Mouse (Mus musculus): ENCODE results near the gene Hoxc13. TPM values are rescaled to one million over a fixed set of nuclear protein-coding genes. Genes with fewer than 3 reads are reported as not detected.

The Hoxc13 gene
- polyA plus RNA-seq, 1 experiment from 2014 or later = not detected

DNA sequence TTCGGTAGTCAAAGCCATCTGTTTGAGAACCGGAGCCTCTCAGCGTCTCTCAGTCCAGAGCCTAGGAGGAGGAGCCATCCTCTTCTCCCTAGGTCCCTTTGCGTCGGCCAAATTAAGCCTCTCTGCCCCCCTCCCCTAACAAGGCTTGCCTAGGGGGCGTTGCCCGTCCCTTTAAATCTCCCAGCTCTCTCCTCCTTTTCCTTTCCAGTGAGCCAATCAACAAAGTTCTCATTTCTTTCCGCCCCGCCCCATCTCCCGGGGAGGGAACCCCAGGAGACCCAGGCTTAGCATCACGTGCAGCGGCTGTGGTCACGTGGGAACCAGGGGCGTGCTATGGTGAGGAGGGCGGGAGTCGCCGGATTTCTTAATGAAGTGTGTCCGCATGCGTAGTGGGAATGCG lies 284 bp upstream of the Hoxc13 start:
- Histone ChIP-seq H3K27ac (no peak overlapping the region), H3K4me2 (replicated peaks) (peak overlapping the region; percentile 43), H3K9me3 (no peaks in the 10 kb centered on the region), H3K4me1 (replicated peaks) (peaks cover 9% of the 10 kb centered on the region), H3K4me3 (replicated peaks) (peak overlapping the region; percentile 14), H3K27me3 (peaks cover 99% of the 10 kb centered on the region), H3K9ac (replicated peaks) (no peak overlapping the region), H3K36me3 (no peaks in the 10 kb centered on the region)
- peak; percentile 85; the same call in 1 of the 2 replicates for ATAC-seq
- WGBS = under 1% methylated on average over 20 of the region's 20 CpGs

DNA sequence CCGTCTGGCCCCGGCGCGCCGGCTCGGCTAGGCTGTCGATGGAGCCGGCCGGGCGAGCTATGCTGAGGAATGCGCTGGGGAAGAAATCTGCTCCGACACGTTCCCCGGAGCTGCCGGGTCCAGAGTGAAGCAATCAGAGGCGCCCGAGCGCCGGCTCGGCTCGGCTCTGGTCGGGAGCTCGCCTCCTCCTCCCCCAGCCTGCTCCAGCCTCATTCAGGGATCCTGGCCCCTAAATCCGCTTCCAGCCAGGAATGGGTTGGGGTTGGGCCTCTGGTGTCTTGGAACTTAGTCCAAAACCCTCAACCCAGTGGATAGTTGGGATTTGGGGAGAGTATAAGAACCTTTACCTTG lies 1.1 kb downstream of the Hoxc13 start:
- no peaks in the 10 kb centered on the region for H3K9me3 ChIP-seq

DNA sequence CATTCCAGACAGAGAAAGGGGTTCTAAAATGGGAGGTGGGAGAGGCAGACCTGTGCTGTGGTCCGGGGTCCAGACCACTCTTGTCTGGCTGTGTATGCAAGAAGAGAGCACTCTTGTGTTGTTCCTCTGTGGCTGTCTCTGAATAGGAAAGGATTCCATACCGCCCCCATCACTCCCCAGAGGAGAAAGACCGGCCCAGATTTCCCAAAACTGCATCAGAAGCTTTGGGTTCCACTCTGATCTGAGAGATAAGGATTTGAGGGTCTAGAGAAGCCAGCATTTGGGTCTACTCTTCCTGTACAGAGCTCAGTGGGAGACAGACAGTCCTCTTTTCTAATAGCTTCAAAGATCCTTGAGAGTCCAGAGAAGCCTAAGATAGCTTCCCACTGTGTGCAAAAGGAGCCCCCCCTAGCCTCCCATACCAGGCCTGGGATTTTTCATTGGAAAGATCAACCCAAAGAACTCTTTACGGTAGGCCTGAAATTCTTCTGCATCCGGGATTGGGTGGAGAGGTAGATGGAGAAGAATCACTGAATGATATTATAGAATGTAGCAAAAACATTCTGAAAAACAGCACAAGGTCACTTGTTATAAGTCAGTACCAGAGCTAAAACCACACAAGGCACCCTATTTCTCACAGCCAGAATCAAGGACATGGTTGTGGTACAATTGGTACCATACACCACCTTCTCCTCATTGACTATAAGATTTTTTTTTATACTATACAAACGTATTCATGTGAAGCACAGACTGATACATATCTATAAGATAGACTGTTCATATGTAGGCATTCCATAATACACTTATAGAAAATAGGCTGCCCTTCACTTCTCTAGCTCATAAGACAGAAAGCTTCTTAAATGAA lies 2.0 kb downstream of the Hoxc13 start:
- 12% methylated on average over 6 of the region's 6 CpGs for WGBS
- no peak overlapping the region for H3K4me3 ChIP-seq (replicated peaks)
- H3K4me2 ChIP-seq (replicated peaks) = no peak overlapping the region
- no peaks in the 10 kb centered on the region for H3K36me3 ChIP-seq
- H3K27ac ChIP-seq = no peak overlapping the region
- H3K27me3 ChIP-seq = peaks cover 99% of the 10 kb centered on the region
- peaks cover 9% of the 10 kb centered on the region for H3K4me1 ChIP-seq (replicated peaks)
- H3K9ac ChIP-seq (replicated peaks) = no peak overlapping the region
- no peaks in the 10 kb centered on the region for H3K9me3 ChIP-seq
- no peak for ATAC-seq

More for the DNA sequence above, 1.1 kb downstream of the Hoxc13 start:
- peaks cover 9% of the 10 kb centered on the region for H3K4me1 ChIP-seq (replicated peaks)
- no peak for ATAC-seq
- no peak overlapping the region for H3K4me3 ChIP-seq (replicated peaks)
- no peak overlapping the region for H3K27ac ChIP-seq
- H3K27me3 ChIP-seq = peaks cover 99% of the 10 kb centered on the region
- no peak overlapping the region for H3K9ac ChIP-seq (replicated peaks)
- H3K4me2 ChIP-seq (replicated peaks) = no peak overlapping the region
- H3K36me3 ChIP-seq = no peaks in the 10 kb centered on the region
- under 1% methylated on average over 23 of the region's 24 CpGs for WGBS

DNA sequence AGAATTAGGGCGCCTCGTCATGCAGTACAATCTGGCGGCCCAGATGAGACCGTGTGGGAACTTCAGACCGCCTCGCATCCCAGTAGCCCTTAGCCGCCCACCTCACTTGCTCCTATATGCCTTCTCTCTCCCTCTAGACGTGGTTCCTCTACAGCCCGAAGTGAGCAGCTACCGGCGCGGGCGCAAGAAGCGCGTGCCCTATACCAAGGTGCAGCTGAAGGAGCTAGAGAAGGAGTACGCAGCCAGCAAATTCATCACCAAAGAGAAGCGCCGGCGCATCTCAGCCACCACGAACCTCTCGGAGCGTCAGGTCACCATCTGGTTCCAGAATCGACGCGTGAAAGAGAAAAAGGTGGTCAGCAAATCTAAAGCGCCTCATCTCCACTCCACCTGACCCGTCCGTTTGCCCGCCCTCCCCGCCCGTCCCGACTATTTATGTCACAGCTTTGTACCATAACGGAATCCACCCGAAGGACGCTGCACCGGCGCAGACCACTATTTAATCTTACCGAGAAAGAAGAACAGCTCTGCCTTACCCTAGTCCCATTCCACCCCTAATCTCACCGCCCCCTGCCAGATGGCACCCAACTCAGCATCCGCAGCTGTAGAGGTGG lies 6.2 kb downstream of the Hoxc13 start:
- Histone ChIP-seq H3K4me1 (replicated peaks) (no peaks in the 10 kb centered on the region), H3K27ac (no peak overlapping the region), H3K4me2 (replicated peaks) (no peak overlapping the region), H3K27me3 (peaks cover 99% of the 10 kb centered on the region), H3K36me3 (no peaks in the 10 kb centered on the region), H3K9me3 (no peaks in the 10 kb centered on the region), H3K4me3 (replicated peaks) (no peak overlapping the region), H3K9ac (replicated peaks) (no peak overlapping the region)
- no peak for ATAC-seq
- under 1% methylated on average over 40 of the region's 40 CpGs for WGBS

DNA sequence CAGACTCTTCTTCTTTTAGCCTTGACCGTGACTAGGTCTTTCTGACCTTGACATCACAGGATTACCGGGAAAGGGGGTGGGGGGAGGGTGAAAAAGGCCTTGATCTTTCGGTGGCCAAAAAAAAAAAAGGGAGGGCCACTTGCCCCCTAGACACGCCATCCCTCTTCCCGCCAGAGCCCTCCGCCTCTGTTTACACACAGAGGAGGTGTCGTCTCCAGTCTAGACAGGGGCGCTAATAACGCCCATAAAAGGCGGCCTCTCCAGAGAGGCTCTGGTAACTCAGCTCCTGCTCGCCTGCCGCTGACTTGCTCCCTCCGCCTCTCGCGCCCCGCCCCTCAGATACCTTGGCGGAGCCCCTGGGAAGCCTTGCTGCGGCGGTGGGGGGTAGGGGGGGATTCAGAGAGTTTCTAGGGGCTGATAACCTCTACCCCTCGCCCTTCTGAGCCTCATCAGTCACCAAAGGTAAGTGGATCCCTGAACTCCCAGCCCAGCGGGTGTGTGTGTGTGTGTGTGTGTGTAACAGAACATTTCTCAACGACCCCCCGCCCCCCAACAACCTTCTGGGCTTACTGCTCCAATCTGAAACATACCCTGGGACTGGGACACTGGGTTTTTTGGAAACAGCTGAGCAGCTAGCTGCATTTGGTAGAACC lies 10.9 kb downstream of the Hoxc13 start:
- under 1% methylated on average over 23 of the region's 23 CpGs for WGBS
- Histone ChIP-seq H3K36me3 (no peaks in the 10 kb centered on the region), H3K9ac (replicated peaks) (no peak overlapping the region), H3K27ac (no peak overlapping the region), H3K4me3 (replicated peaks) (no peak overlapping the region), H3K4me1 (replicated peaks) (no peaks in the 10 kb centered on the region), H3K4me2 (replicated peaks) (no peak overlapping the region), H3K27me3 (peaks cover 100% of the 10 kb centered on the region), H3K9me3 (no peaks in the 10 kb centered on the region)
- ATAC-seq = no peak

DNA sequence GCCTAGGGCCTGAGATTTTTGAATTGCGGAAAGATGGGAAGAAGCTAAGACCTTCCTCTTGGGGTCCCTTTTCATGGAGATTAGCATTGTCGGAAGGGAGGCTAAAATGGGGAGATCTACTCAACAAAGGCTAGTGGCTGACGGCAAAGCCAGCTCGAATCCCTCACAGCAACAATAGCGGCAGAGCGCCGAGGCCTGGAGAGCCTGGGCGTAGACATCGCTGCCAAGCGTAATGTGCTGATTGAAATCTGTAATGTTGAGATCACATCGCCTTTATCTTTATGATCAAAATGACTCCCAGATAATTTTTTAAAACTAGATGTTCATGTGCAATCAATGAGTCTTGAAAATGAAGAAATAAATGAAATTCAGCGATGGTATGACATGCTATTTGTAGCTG lies 13.5 kb downstream of the Hoxc13 start:
- no peak overlapping the region for H3K4me3 ChIP-seq (replicated peaks)
- no peak for ATAC-seq
- peaks cover 2% of the 10 kb centered on the region; the same call in 1 of the 2 replicates for H3K4me1 ChIP-seq (replicated peaks)
- no peak overlapping the region for H3K4me2 ChIP-seq (replicated peaks)
- H3K9ac ChIP-seq (replicated peaks) = no peak overlapping the region
- H3K9me3 ChIP-seq = no peaks in the 10 kb centered on the region
- no peaks in the 10 kb centered on the region for H3K36me3 ChIP-seq
- H3K27ac ChIP-seq = no peak overlapping the region
- WGBS = 0% methylated on average over 12 of the region's 12 CpGs
- peaks cover 100% of the 10 kb centered on the region for H3K27me3 ChIP-seq

DNA sequence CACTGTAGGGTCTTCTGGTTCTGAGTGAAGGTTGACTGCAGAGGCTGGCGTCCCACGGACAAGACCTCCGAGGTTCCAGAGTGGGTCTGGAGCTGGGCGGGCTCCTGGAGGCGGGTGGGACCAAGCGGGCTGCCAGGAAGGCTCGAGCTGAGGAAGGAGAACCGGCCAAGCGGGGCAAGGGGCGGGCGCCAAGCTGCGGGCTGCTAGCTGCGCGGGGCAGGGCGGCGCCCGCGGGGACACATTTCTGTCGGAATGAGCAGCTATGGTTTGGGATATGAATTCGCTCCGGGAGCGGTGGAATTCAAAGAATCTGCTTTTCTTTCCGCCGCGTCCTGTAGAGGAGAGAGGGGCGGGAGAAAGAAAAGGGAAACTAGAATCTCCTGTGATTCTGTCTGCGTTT lies 14.0 kb downstream of the Hoxc13 start:
- no peaks in the 10 kb centered on the region for H3K36me3 ChIP-seq
- ATAC-seq = no peak
- WGBS = under 1% methylated on average over 27 of the region's 27 CpGs
- H3K4me3 ChIP-seq (replicated peaks) = no peak overlapping the region
- peaks cover 100% of the 10 kb centered on the region for H3K27me3 ChIP-seq
- H3K27ac ChIP-seq = no peak overlapping the region
- no peaks in the 10 kb centered on the region for H3K9me3 ChIP-seq
- H3K9ac ChIP-seq (replicated peaks) = no peak overlapping the region
- peaks cover 6% of the 10 kb centered on the region; the same call in 1 of the 2 replicates for H3K4me1 ChIP-seq (replicated peaks)
- no peak overlapping the region for H3K4me2 ChIP-seq (replicated peaks)

DNA sequence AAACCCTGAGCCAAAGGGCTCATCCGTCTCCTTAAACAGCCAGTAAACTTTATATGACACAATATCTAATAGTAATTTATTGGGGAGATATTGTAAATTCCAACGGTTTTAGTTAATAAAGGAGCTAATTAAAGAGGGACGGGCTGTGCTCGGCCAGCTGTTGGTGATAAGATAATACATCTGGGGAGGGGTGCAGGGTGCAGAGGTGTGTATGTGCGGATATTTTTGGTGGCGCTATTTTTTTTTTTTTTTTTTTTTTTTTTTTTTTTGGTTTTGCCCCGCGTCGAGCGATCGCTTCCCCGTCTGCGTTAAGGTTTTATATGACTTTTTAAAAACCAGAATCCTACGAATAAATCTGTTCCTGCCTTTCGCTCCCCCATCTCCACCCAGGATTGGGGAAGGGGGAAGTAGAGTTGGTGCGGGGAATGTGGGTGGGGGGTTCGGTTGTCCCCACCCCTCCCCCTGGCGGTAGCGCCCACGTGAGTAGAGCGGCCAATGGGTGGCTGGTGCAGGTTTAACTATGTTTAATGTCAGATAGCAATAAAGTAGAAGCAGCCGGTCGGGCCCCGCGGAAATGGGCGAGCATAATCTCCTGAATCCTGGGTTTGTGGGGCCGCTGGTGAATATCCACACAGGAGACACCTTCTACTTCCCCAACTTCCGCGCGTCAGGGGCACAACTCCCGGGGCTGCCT lies 15.5 kb downstream of the Hoxc13 start, which contains the start of gene Hoxc12:
Gene Hoxc12 (plus strand): TSS at position 479 of the 694 bp plus-strand sequence.
- ATAC-seq = no peak
- Histone ChIP-seq H3K27me3 (peaks cover 100% of the 10 kb centered on the region), H3K27ac (no peak within 1 kb of the TSS), H3K9ac (replicated peaks) (no peak within 1 kb of the TSS), H3K4me2 (replicated peaks) (no peak within 1 kb of the TSS), H3K4me3 (replicated peaks) (no peak within 1 kb of the TSS), H3K9me3 (no peaks in the 10 kb centered on the region), H3K4me1 (replicated peaks) (peaks cover 6% of the 10 kb centered on the region; the same call in 1 of the 2 replicates), H3K36me3 (no peaks in the 10 kb centered on the region)
- WGBS = 1% methylated on average over 30 of the region's 31 CpGs

DNA sequence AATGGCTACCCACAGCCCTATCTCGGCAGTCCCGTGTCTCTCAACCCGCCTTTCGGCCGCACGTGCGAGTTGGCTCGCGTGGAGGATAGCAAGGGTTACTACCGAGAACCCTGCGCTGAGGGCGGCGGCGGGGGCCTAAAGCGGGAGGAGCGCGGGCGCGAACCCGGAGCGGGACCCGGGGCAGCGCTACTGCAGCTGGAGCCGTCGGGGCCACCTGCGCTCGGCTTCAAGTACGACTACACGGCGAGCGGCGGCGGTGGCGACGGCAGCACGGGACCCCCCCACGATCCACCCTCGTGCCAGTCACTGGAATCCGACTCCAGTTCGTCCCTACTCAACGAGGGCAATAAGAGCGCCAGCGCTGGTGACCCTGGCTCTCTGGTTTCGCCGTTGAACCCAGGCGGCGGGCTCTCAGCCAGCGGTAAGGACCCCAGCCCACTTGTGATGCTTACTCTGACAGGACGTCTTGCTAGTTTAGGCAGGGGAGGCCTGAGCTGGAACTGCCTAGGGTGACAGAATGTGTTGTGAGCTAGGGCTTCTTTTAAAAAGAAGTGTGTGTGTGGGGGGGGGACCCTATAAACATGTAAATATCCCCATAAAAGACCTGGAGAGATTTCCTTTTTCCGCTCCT lies 16.2 kb downstream of the Hoxc13 start:
- H3K27ac ChIP-seq = no peak overlapping the region
- H3K36me3 ChIP-seq = no peaks in the 10 kb centered on the region
- peaks cover 100% of the 10 kb centered on the region for H3K27me3 ChIP-seq
- no peak for ATAC-seq
- WGBS = under 1% methylated on average over 45 of the region's 50 CpGs
- no peaks in the 10 kb centered on the region for H3K9me3 ChIP-seq
- H3K4me3 ChIP-seq (replicated peaks) = no peak overlapping the region
- no peak overlapping the region for H3K4me2 ChIP-seq (replicated peaks)
- H3K4me1 ChIP-seq (replicated peaks) = peaks cover 6% of the 10 kb centered on the region; the same call in 1 of the 2 replicates
- no peak overlapping the region for H3K9ac ChIP-seq (replicated peaks)

DNA sequence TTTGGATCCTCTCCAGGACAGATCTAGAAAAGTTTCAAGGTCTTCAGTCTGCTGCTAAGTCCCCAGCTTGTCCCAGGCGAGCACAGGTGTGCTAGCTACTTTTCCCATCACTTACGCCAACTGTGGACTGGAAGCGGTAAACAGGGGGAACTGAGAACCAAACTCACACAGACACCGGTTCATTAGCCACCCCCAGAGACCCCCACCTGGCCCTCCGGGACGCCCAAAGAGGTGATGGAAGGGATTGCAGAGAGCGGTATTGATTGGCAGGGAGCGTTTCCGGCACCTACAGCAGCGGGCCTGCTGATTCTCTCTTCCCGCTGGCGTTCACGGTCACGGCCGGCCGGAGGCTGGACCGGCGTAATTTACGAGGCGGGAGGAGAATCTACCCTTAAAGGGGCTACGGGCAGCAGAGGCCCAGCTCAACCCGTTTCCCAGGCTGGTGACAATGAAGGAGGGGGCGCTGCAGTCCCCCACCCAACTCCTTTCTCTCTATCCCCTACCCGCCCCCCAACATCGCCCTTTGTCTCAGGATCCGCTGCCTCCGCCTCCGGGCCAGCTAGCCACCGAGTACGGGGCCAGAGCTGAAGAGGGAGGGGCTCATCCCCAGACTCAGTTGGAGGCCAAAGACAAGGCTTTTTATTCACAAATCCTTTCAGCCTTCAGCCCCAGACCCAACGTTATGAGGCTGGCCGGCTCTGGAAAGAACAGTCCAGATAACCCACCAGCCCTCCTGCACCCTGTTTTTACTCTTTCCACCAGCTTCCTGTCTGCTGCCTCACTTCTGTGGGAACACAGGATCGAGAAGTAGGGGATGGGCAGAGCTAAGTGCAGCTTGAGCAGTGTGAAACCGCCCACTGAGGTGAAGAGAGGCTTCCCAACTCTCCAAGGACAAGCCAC lies 18.6 kb downstream of the Hoxc13 start:
- no peak overlapping the region for H3K4me2 ChIP-seq (replicated peaks)
- no peak overlapping the region for H3K27ac ChIP-seq
- H3K27me3 ChIP-seq = peaks cover 100% of the 10 kb centered on the region
- no peaks in the 10 kb centered on the region for H3K9me3 ChIP-seq
- no peak for ATAC-seq
- no peaks in the 10 kb centered on the region for H3K36me3 ChIP-seq
- 1% methylated on average over 33 of the region's 34 CpGs for WGBS
- peaks cover 10% of the 10 kb centered on the region; the same call in 1 of the 2 replicates for H3K4me1 ChIP-seq (replicated peaks)
- H3K9ac ChIP-seq (replicated peaks) = no peak overlapping the region
- no peak overlapping the region for H3K4me3 ChIP-seq (replicated peaks)
